Mouse (Mus musculus) kidney, embryonic 15.5 days (tissue): ENCODE data around the gene Serbp1. TPM values are rescaled to one million over a fixed set of nuclear protein-coding genes. Genes with fewer than 3 reads are reported as not detected.

Experiments
- ATAC-seq: fragments of 200-750 bp; cut with Nextera tagmentation; replicated peaks from 2 replicates; pipeline ENCODE4 v1.8.0; 2017; ENCODE audit warnings: moderate TSS enrichment; ENCODE audit not compliant: low FRiP score
- H3K27ac ChIP-seq: fragments of 300-500 bp; sonication (generic); 2 replicates; pipeline ENCODE4 v1.5.1; 2015; ENCODE audit warnings: mild to moderate bottlenecking, inconsistent platforms
- H3K27me3 ChIP-seq: fragments of 300-500 bp; sonication (generic); 2 replicates; pipeline ENCODE4 v1.6.1; 2015; ENCODE audit warnings: inconsistent platforms
- H3K36me3 ChIP-seq: fragments of 300-500 bp; sonication (generic); 2 replicates; pipeline ENCODE4 v1.6.1; 2015; ENCODE audit warnings: inconsistent platforms
- H3K4me1 ChIP-seq: fragments of 300-500 bp; sonication (generic); 2 replicates; pipeline ENCODE4 v1.6.1; 2015; ENCODE audit warnings: inconsistent platforms
- H3K4me2 ChIP-seq: fragments of 300-500 bp; sonication (generic); 2 replicates; pipeline ENCODE4 v1.6.1; 2015; ENCODE audit warnings: moderate library complexity, mild to moderate bottlenecking, inconsistent platforms
- H3K4me3 ChIP-seq: fragments of 300-500 bp; sonication (generic); replicated peaks from 2 replicates; pipeline ENCODE4 v1.5.1; 2015; ENCODE audit warnings: mild to moderate bottlenecking, inconsistent platforms
- H3K9ac ChIP-seq: fragments of 300-500 bp; sonication (generic); 2 replicates; pipeline ENCODE4 v1.6.1; 2015; ENCODE audit warnings: mild to moderate bottlenecking, inconsistent platforms
- H3K9me3 ChIP-seq: fragments of 300-500 bp; sonication (generic); replicated peaks from 2 replicates; pipeline ENCODE4 v1.6.1; 2016; ENCODE audit warnings: inconsistent platforms
- WGBS: fragments of 180-500 bp; shearing (Covaris S2); methylation state at CpG from one replicate; pipeline ENCODE4 v1.1.7; 2015; ENCODE audit warnings: mixed read lengths; 5-methylcytosine and 5-hydroxymethylcytosine counted together
- polyA plus RNA-seq: library from polyadenylated mRNA; unstranded; fragments of >200 nt; fragmentation: Nextera tagmentation; extraction: Ambion mirVana; gene quantifications from 2 replicates; pipeline ENCODE4 v1.2.1, GENCODE M21; 2015

The Serbp1 gene
- polyA plus RNA-seq, 1 experiment from 2014 or later, result 435 TPM

- no peak overlapping the region for H3K4me3 ChIP-seq
- H3K36me3 ChIP-seq, result no peaks in the 10 kb centered on the region
- no peaks in the 10 kb centered on the region for H3K27me3 ChIP-seq
- no peak for ATAC-seq
- no peak overlapping the region for H3K27ac ChIP-seq
- H3K9me3 ChIP-seq, result no peaks in the 10 kb centered on the region
- WGBS, result 94% methylated on average over 3 of the region's 3 CpGs
- no peaks in the 10 kb centered on the region for H3K4me1 ChIP-seq
- no peak overlapping the region for H3K9ac ChIP-seq
- no peak overlapping the region for H3K4me2 ChIP-seq
Observed at GRCm38 (mm10) chr6:67241263-67241662, 3.3 kb downstream of the Serbp1 start.

GRCm38 (mm10) chr6:67243765-67244420 lies 5.9 kb downstream of the Serbp1 start:
- 92% methylated on average over 7 of the region's 7 CpGs for WGBS
- H3K36me3 ChIP-seq, result no peaks in the 10 kb centered on the region
- no peaks in the 10 kb centered on the region for H3K4me1 ChIP-seq
- H3K4me2 ChIP-seq, result no peak overlapping the region
- no peaks in the 10 kb centered on the region for H3K27me3 ChIP-seq
- no peak overlapping the region for H3K27ac ChIP-seq
- H3K9me3 ChIP-seq, result no peaks in the 10 kb centered on the region
- no peak overlapping the region for H3K4me3 ChIP-seq
- no peak for ATAC-seq
- H3K9ac ChIP-seq, result no peak overlapping the region

GRCm38 (mm10) chr6:67244451-67244850 lies 6.5 kb downstream of the Serbp1 start:
- no peak for ATAC-seq

GRCm38 (mm10) chr6:67251095-67251494 lies 13.1 kb downstream of the Serbp1 start:
- H3K27ac ChIP-seq, result no peak overlapping the region
- no peaks in the 10 kb centered on the region for H3K4me1 ChIP-seq
- H3K4me2 ChIP-seq, result no peak overlapping the region
- ATAC-seq, result no peak
- no peak overlapping the region for H3K4me3 ChIP-seq
- no peaks in the 10 kb centered on the region for H3K36me3 ChIP-seq
- H3K9ac ChIP-seq, result no peak overlapping the region
- H3K9me3 ChIP-seq, result no peaks in the 10 kb centered on the region
- 81% methylated on average over 4 of the region's 4 CpGs for WGBS
- H3K27me3 ChIP-seq, result no peaks in the 10 kb centered on the region

More at GRCm38 (mm10) chr6:67244451-67244850, 6.5 kb downstream of the Serbp1 start:
- Histone ChIP-seq H3K9ac (no peak overlapping the region), H3K4me2 (no peak overlapping the region), H3K9me3 (no peaks in the 10 kb centered on the region), H3K4me3 (no peak overlapping the region), H3K36me3 (no peaks in the 10 kb centered on the region), H3K27me3 (no peaks in the 10 kb centered on the region), H3K4me1 (no peaks in the 10 kb centered on the region), H3K27ac (no peak overlapping the region)
- 87% methylated on average over 5 of the region's 5 CpGs for WGBS

GRCm38 (mm10) chr6:67264935-67265334 lies 27.0 kb downstream of the Serbp1 start:
- H3K27ac ChIP-seq, result no peak overlapping the region
- H3K4me1 ChIP-seq, result peaks cover 3% of the 10 kb centered on the region
- no peaks in the 10 kb centered on the region for H3K9me3 ChIP-seq
- H3K27me3 ChIP-seq, result no peaks in the 10 kb centered on the region
- no peak for ATAC-seq
- H3K36me3 ChIP-seq, result no peaks in the 10 kb centered on the region
- H3K4me2 ChIP-seq, result no peak overlapping the region
- no peak overlapping the region for H3K4me3 ChIP-seq
- no peak overlapping the region for H3K9ac ChIP-seq
- 87% methylated on average over 7 of the region's 7 CpGs for WGBS

GRCm38 (mm10) chr6:67266159-67266657 lies 28.2 kb downstream of the Serbp1 start:
- Histone ChIP-seq H3K4me1 (peaks cover 5% of the 10 kb centered on the region), H3K36me3 (no peaks in the 10 kb centered on the region), H3K9me3 (no peaks in the 10 kb centered on the region), H3K9ac (peak overlapping the region; percentile 50), H3K27ac (peak overlapping the region; percentile 92), H3K4me2 (peak overlapping the region; percentile 60), H3K4me3 (peak overlapping the region; percentile 99), H3K27me3 (no peaks in the 10 kb centered on the region)
- peak; percentile 82 for ATAC-seq
- under 1% methylated on average over 23 of the region's 23 CpGs for WGBS

- peak overlapping the region; percentile 97 for H3K9ac ChIP-seq
- peak overlapping the region; percentile 62 for H3K4me2 ChIP-seq
- peaks cover 5% of the 10 kb centered on the region for H3K4me1 ChIP-seq
- peak overlapping the region; percentile 92 for H3K27ac ChIP-seq
- H3K27me3 ChIP-seq, result no peaks in the 10 kb centered on the region
- peak; percentile 99 for ATAC-seq
- H3K36me3 ChIP-seq, result peaks cover 5% of the 10 kb centered on the region
- peak overlapping the region; percentile 99 for H3K4me3 ChIP-seq
- H3K9me3 ChIP-seq, result no peaks in the 10 kb centered on the region
- under 1% methylated on average over 68 of the region's 68 CpGs for WGBS
Observed at GRCm38 (mm10) chr6:67266664-67267407, 28.9 kb downstream of the Serbp1 start.

- H3K4me2 ChIP-seq, result peak overlapping the region; percentile 62
- peak overlapping the region; percentile 99 for H3K4me3 ChIP-seq
- peaks cover 5% of the 10 kb centered on the region for H3K4me1 ChIP-seq
- H3K36me3 ChIP-seq, result peaks cover 11% of the 10 kb centered on the region
- peak; percentile 23 for ATAC-seq
- H3K9ac ChIP-seq, result peak overlapping the region; percentile 97
- H3K27me3 ChIP-seq, result no peaks in the 10 kb centered on the region
- H3K9me3 ChIP-seq, result no peaks in the 10 kb centered on the region
- peak overlapping the region; percentile 90 for H3K27ac ChIP-seq
- WGBS, result under 1% methylated on average over 65 of the region's 65 CpGs
Observed at GRCm38 (mm10) chr6:67267408-67268244, 29.6 kb downstream of the Serbp1 start.

- peaks cover 5% of the 10 kb centered on the region for H3K4me1 ChIP-seq
- no peaks in the 10 kb centered on the region for H3K9me3 ChIP-seq
- no peak overlapping the region for H3K27ac ChIP-seq
- 2% methylated on average over 2 of the region's 2 CpGs for WGBS
- peak overlapping the region; percentile 99 for H3K4me3 ChIP-seq
- H3K9ac ChIP-seq, result peak overlapping the region; percentile 97
- H3K36me3 ChIP-seq, result peaks cover 16% of the 10 kb centered on the region
- H3K27me3 ChIP-seq, result no peaks in the 10 kb centered on the region
- peak overlapping the region; percentile 62 for H3K4me2 ChIP-seq
- no peak for ATAC-seq
Observed at GRCm38 (mm10) chr6:67268245-67268612, 30.3 kb downstream of the Serbp1 start.

GRCm38 (mm10) chr6:67268983-67269382 lies 31.0 kb downstream of the Serbp1 start:
- Histone ChIP-seq H3K9me3 (no peaks in the 10 kb centered on the region), H3K36me3 (peaks cover 21% of the 10 kb centered on the region), H3K4me1 (peaks cover 5% of the 10 kb centered on the region), H3K27me3 (no peaks in the 10 kb centered on the region), H3K4me3 (peak overlapping the region; percentile 99), H3K9ac (0 out of 2 replicates have a peak overlapping the region, but pooled peaks have one; percentile 17), H3K4me2 (peak overlapping the region; percentile 62), H3K27ac (no peak overlapping the region)
- no peak for ATAC-seq
- 4% methylated on average over 1 of the region's 1 CpGs for WGBS

- H3K9me3 ChIP-seq, result no peaks in the 10 kb centered on the region
- 28% methylated on average over 2 of the region's 2 CpGs for WGBS
- peak overlapping the region; percentile 62 for H3K4me2 ChIP-seq
- H3K27me3 ChIP-seq, result no peaks in the 10 kb centered on the region
- H3K27ac ChIP-seq, result no peak overlapping the region
- 0 out of 2 replicates have a peak overlapping the region, but pooled peaks have one; percentile 17 for H3K9ac ChIP-seq
- peak overlapping the region; percentile 99 for H3K4me3 ChIP-seq
- ATAC-seq, result no peak
- peaks cover 25% of the 10 kb centered on the region for H3K36me3 ChIP-seq
- peaks cover 5% of the 10 kb centered on the region for H3K4me1 ChIP-seq
Observed at GRCm38 (mm10) chr6:67269459-67269858, 31.5 kb downstream of the Serbp1 start.
